In the genomic region with DNA sequence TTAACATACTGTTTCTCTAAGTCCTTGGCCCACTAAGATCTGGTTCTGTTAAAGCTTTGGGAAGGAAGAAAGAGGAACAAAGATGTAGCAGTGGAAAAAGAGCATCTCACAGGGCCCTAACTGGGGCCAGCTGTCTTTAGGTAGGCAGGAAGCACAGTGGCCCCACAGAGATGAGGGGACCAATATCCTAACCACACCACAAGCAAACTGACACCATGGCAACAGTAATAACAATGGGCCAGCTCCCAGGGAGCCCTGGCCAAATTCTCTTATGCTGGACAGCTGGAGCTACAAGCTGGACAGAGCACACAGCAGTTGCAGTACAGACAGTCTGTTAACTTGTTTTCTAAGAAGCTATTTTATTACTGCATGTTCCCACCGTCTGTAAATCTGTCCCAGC, we compare ENCODE assay signal across 15 mouse cellular contexts. TPM values are rescaled to one million over a fixed set of nuclear protein-coding genes. Genes with fewer than 3 reads are reported as not detected.
A peak's percentile ranks its signal among the peaks of the same experiment; 100 is the strongest.
DNase-seq lines count a peak whose midpoint lies in the region; ATAC-seq lines count a peak whose summit lies in the region.
"Had no signal": no experiment of that assay in that cellular context is flagged by ENCODE, and none has a peak within 500 bp of the region (broad histone marks: within the 10 kb centered on the region; RNA-seq: fewer than 3 reads in every experiment).

No protein-coding gene starts in this region.

- intact Hi-C loops in heart, postnatal 14 days (cut with DNase I), result no loop called here

- H3K9me3 ChIP-seq in heart, embryonic 12.5 days (replicated peaks), result no peaks in the 10 kb centered on the region
- H3K9me3 ChIP-seq: forebrain, embryonic 10.5 days; limb, embryonic 15.5 days had no signal

- no peak overlapping the region for H3K4me2 ChIP-seq in heart, embryonic 12.5 days
- H3K4me2 ChIP-seq: limb, embryonic 15.5 days had no signal

- peak; percentile 98 for DNase-seq in heart, adult 11 months
- peak; percentile 40 for DNase-seq in lung, postnatal 36 days
- no peak for DNase-seq in lung, adult 18-20 months
- peak; percentile 46 to 57 for DNase-seq in heart, postnatal 14 days
- DNase-seq in splenic B cell, adult 2 months (ENCODE audit: low read depth, low spot score), result peak; percentile 39
- no peak for DNase-seq in thymus, postnatal 4 days
- DNase-seq: B cell, adult 2 months; lung, postnatal 10 days; right cerebral cortex, postnatal 14 days had no signal

- ATAC-seq in heart, embryonic 12.5 days (ENCODE audit: insufficient number of reproducible peaks, low FRiP score), result no peak
- ATAC-seq in inflammation-experienced regulatory T-cells, adult 6 months, result no peak
- ATAC-seq: midbrain, embryonic 16.5 days had no signal

- H3K27ac ChIP-seq in heart, embryonic 12.5 days (ENCODE audit: poor library complexity, severe bottlenecking), result no peak overlapping the region
- H3K27ac ChIP-seq: forebrain, embryonic 10.5 days; limb, embryonic 15.5 days; stomach, postnatal 0 days had no signal

- no peaks in the 10 kb centered on the region for H3K27me3 ChIP-seq in heart, embryonic 12.5 days (replicated peaks)
- H3K27me3 ChIP-seq in splenic B cell, adult 2 months (ENCODE audit: control insufficient read depth, insufficient read depth, low read length, poor library complexity, severe bottlenecking), result no peaks in the 10 kb centered on the region
- H3K27me3 ChIP-seq: limb, embryonic 15.5 days had no signal

- WGBS in heart, embryonic 12.5 days, result 80% methylated on average over 1 of the region's 1 CpGs

- peaks cover 85% of the 10 kb centered on the region for H3K36me3 ChIP-seq in heart, embryonic 12.5 days
- H3K36me3 ChIP-seq in splenic B cell, adult 2 months (ENCODE audit: control insufficient read depth, insufficient read depth, low read length, poor library complexity, severe bottlenecking), result peaks cover 11% of the 10 kb centered on the region

- 0 out of 2 replicates have a peak, but pooled peaks cover 4% of the 10 kb centered on the region for H3K4me1 ChIP-seq in heart, embryonic 12.5 days (replicated peaks)

- no peak overlapping the region for H3K4me3 ChIP-seq in heart, embryonic 12.5 days
- H3K4me3 ChIP-seq: forebrain, embryonic 10.5 days; limb, embryonic 15.5 days had no signal

- no peak overlapping the region for H3K9ac ChIP-seq in heart, embryonic 12.5 days
- H3K9ac ChIP-seq: limb, embryonic 15.5 days had no signal

RNA-seq across cellular contexts. Expression of a gene that starts 10.3 kb away (rescaled TPM):
- 6.4 and 7.1 TPM in 2 replicates for polyA plus RNA-seq in heart, embryonic 12.5 days (2016; fragmentation: Nextera tagmentation; extraction: Ambion mirVana)
- 10 to 100 TPM; 16.9 to 19.3 TPM for total RNA-seq in heart, postnatal 14 days (2021)
- polyA plus RNA-seq in inflammation-experienced regulatory T-cells, adult 6 months (2017; shearing (Covaris generic)), result 1 to 10 TPM; 5.5 to 6.7 (median 6.3) TPM

RNA-seq across cellular contexts. Expression of a gene that starts 10.4 kb away (rescaled TPM):
- polyA plus RNA-seq in heart, embryonic 12.5 days (2016; fragmentation: Nextera tagmentation; extraction: Ambion mirVana), result 13.5 and 15.1 TPM in 2 replicates
- 1 to 10 TPM; 4.5 to 4.8 TPM for total RNA-seq in heart, postnatal 14 days (2021)
- polyA plus RNA-seq in inflammation-experienced regulatory T-cells, adult 6 months (2017; shearing (Covaris generic)), result 10 to 100 TPM; 10.6 to 13.8 (median 12.5) TPM

RNA-seq across cellular contexts. Expression of a gene that starts 23.9 kb away (rescaled TPM):
- 34.5 and 38.6 TPM in 2 replicates for polyA plus RNA-seq in heart, embryonic 12.5 days (2016; fragmentation: Nextera tagmentation; extraction: Ambion mirVana)
- total RNA-seq in heart, postnatal 14 days (2021), result 10 to 100 TPM in 1 of 2 experiments, 1 to 10 TPM in 1; 8.1 to 11.1 TPM
- 10 to 100 TPM; 13.3 to 16.0 (median 15.6) TPM for polyA plus RNA-seq in inflammation-experienced regulatory T-cells, adult 6 months (2017; shearing (Covaris generic))

RNA-seq across cellular contexts. Expression of a gene that starts 42.8 kb away (rescaled TPM):
- 31.6 and 33.4 TPM in 2 replicates for polyA plus RNA-seq in heart, embryonic 12.5 days (2016; fragmentation: Nextera tagmentation; extraction: Ambion mirVana)
- 10 to 100 TPM; 20.6 to 20.7 TPM for total RNA-seq in heart, postnatal 14 days (2021)
- 10 to 100 TPM; 16.1 to 20.6 (median 19.2) TPM for polyA plus RNA-seq in inflammation-experienced regulatory T-cells, adult 6 months (2017; shearing (Covaris generic))

RNA-seq across cellular contexts. Expression of a gene that starts 59.4 kb away (rescaled TPM):
- polyA plus RNA-seq in heart, embryonic 12.5 days (2016; fragmentation: Nextera tagmentation; extraction: Ambion mirVana), result 18.5 and 20.8 TPM in 2 replicates
- total RNA-seq in heart, postnatal 14 days (2021), result 10 to 100 TPM; 28.0 to 28.5 TPM
- 10 to 100 TPM in 2 of 3 experiments, 1 to 10 TPM in 1; 8.7 to 11.4 (median 10.3) TPM for polyA plus RNA-seq in inflammation-experienced regulatory T-cells, adult 6 months (2017; shearing (Covaris generic))

Comparison
In these comparisons a context has a peak if more than half of its experiments do, and no peak if none do; other contexts are left out.
1. DNase-seq: peak in heart, adult 11 months (single experiment), lung, postnatal 36 days (single experiment), heart, postnatal 14 days (2 of 2) and splenic B cell, adult 2 months (single experiment); none in lung, adult 18-20 months (0 of 2) and thymus, postnatal 4 days (single experiment).